Mouse (Mus musculus) hematopoietic stem cell, adult 5-6 weeks (primary cell): ENCODE results near the gene Snapin. TPM values are rescaled to one million over a fixed set of nuclear protein-coding genes. Genes with fewer than 3 reads are reported as not detected.

Source experiments
- ATAC-seq, 2 experiments: fragments of 125-278 bp in 1 of 2; replicated peaks in 1 of 2; 2 replicates each; pipeline ENCODE4 v1.8.0; 2016 to 2017; ENCODE audit warnings: inconsistent platforms in 2 of 2, mild to moderate bottlenecking in 2 of 2, moderate number of reproducible peaks in 2 of 2, low read depth in 1 of 2, moderate TSS enrichment in 1 of 2; ENCODE audit not compliant: low FRiP score in 2 of 2, poor library complexity in 2 of 2, severe bottlenecking in 2 of 2, insufficient read depth in 1 of 2, low TSS enrichment in 1 of 2
- total RNA-seq: library from RNA; stranded (forward); fragments of 172-1452, 232-1000 nt; gene quantifications from 2 replicates; pipeline ENCODE4 v1.2.3, GENCODE M21; 2017

Gene Snapin
- total RNA-seq, 1 experiment from 2014 or later = 52.2 TPM

DNA sequence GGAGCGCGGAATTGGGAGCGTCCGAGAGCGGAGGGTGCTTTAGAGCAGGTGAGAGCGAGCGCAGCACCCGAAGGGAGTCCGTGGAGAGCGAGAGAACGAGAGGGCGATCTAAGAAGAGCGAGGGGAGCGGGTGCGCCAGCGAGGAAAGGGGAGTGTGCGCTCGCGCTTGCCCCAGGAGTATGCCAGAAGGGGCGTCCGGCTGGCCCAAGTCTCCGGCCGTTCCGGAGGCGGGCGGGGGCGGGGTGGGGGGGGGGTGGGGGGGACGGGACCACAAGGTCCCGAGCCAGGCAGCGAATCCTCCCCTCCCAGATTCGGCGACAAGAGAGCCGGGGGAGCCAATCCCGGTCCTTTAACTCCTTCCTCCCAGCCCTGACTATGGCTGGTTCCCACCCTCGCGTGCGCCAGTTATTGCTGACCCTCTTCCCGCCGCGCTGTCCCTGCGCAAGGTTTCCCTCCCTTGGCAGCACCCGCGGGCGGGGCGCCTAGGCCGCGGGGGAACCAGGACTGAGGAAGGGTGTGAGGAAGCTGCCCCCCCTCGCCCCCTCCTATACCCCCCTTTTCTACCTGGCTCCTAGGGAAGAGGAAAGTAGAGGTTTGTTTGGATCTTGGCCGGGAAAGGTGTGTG, 25.0 kb downstream of the Snapin start, which contains the start of gene Npr1:
Npr1 (minus strand) TSS at position 181 of the 625 bp plus-strand sequence.
- peak; percentile 7 to 22; a peak in 1 of 4 replicates for ATAC-seq

DNA sequence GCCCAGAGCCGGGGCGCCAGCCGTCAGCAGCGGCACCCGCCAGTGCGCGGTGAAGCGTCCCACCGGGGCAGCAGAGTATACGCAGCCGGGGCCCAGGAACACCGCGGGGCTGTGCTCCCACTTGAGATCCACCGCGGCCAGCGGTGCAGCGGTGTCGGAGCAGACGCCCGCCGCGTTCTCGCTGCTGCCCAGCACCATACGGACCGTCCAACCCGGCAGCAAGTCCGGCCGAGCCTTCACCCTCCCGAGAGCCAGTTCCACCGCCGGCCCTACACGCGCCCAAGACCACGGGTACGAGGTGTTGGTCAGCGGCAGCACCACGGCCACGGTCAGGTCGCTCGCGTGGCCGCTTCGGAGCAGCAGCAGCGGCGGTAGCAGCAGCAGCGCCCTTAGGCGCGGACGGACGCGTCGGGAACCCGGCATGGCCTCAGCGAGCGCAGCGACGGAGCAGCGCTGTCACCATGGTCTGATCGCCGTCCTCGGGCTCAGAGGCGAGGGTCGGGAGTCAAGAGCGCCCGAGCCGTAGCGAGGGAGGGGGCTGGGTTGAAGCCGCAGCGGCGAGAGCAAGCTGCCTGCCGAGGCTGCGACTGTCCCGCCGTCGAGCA, 25.6 kb downstream of the Snapin start:
- ATAC-seq = peak in 1 of 2 experiments; percentile 22; a peak in 2 of 4 replicates

DNA sequence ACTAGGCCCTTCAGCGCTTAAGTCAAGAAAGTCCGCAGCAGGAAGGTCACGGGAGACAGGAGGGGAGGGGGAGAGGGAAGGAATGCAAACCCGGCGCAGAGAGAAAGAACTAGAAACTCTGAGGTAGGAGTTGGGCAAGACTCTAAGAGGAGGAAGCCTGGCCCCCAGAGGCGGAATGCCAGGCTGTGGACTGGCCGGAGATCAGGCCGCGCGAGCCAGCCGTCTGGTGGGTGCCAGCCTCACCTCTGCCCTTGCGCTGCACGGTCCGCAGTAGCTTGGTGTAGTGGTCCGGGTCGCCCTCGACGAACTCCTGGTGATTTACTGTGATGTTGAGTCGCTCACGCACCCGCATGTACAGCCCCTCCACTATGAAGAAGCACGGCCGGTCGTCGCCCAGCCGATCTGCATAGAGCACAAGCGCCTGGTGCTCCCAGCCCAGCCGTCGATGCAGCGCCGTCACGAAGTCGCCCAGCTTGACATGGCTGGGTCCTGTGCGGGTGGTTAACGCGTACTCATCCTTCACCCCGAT, 26.2 kb downstream of the Snapin start:
- peak in 1 of 2 experiments; percentile 16; a peak in 2 of 4 replicates for ATAC-seq

DNA sequence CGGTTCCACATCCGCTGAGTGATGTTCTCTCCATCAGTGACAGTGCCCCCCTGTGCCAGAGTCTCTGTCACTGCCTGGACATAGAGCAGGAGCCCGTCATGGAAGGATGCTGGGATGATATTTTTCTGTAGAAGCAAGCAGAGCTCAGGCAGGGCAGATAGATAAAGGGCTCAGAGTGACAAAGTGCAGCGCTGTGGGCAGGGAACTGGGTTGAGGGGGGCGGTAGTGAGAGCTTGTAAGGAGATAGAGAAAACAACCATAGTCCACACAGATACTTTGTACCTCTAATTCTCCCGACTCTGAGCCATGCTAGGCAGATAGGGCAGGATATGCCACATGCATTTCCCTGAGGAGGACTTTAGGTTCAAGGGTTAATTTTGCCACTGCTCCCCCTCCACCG, 28.3 kb downstream of the Snapin start:
- ATAC-seq = no peak

DNA sequence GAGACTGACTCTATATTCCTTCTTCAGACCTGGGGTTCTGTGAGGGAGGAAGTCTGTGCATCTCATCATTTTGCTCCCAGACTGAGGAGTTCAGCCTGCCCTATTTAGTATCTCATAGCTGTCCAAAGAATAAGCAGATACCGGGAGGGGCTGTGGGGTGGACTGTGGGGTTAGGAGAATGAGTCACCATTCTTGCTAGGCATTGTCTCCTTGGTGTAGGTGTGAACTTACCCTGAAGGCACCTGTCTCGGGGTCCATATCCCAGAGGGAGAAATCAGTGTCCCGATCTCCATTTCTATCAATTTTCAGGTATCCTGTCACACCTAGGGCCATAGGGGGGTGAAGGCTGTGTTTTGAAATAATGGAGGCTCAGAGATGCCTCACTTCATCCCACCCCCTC, 28.9 kb downstream of the Snapin start:
- ATAC-seq = no peak

DNA sequence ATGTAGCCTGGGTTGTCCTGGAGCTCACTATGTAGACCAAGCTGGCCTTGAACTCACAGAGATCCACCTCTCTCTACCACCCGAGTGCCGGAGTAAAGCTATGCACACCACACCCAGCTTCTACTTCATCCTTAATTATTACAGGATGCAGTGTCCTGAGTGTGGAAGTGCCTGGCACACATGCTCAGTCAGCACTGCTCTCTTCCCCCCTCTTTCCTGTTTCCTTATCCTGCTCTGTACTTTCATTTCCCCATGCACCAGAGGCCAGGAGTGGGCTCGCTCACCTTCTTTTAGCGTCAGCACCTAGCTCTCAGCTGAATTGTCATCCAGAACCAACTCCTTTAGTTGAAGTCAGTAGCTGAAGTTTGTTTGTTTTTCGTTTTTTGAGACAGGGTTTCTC, 30.5 kb downstream of the Snapin start:
- ATAC-seq = no peak

DNA sequence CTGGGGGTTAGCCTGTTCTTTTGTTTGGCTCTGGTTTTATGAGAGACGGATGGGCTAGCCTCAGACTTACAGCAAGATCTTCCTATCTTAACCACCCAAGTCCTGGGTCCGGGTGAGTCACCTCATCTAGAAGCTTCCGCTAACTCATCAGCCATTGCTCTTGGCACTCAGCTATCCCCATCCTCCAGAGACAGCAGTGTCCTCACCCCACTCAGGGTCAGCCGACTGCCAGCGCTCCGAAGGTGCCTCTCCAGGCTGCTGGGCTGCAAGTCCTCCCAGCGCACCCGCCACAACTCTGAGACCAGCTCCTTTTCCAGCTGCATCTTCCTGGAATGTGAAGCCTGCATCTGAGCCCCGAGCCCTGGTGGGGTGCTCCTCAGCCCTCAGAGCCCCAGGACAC, 31.1 kb downstream of the Snapin start:
- no peak for ATAC-seq

DNA sequence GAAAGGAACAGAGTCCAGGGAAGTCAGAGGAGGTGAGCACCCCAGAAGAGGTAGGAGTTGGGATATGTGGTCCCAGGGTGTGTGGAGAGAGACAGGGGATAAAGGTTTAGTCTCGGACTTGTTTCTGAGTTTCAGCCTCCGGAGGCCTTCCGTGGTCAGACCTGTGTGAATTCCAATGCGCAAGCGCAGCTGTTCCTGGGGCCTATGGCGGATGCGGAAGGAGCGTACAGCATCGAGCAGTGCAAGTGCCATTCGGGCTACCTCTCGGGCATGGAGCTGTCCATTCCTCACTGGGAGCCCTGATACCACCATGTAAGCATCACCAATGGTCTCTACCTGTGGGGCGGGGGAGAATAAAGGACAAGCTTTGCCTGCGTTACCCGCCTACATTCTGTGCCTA, 35.9 kb downstream of the Snapin start:
- ATAC-seq = no peak

DNA sequence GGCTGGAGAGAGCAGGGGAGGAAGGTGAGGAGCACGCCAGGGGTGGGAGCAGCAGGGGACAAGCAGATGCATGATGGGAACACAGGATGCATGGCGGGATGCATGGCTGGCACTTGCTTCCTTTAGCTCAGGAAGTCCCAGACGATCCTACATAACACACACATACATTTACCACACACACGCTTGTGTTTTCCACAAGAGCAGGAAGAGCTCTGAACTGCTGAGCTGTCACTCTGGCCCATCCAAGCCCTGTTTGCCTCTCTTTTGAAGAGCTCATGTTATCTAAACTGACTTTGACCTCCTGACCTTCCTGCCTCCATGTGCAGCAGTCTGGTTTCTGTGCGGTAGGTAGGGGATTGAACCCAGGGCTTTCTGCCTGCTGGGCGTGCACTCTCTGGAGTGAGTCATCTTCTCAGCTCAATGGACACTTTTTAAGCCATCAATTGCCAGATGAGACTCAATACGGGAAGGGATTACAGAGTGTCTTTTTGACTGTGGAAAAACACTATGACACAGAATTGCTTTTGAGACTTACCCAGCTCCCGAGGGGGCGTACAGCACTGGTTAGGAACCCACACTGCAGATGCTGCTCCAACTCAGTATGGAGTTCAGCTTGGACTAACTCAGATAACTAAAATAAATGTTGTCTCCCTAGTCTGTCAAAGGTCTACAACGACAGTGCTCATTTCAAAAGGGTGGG, 39.3 kb downstream of the Snapin start:
- no peak for ATAC-seq

DNA sequence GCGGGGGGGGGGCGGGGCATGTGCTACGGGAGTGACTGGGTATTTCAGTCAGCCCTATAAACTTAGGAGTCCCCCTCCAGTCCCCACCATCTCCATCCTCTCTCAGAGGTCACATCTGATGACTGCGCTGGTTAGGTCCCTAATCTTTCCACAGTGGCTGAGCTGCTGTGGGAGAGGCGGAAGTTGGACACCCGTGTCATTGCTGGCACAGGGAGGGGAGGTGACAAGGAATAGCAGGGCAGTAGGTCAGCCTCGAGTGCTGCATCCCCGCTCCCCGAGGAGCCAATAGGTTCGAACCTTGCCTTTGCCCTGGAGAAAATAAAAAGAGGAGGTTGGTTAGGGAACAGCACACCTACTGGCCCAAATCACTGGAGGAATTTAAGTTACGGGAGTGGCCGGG, 40.0 kb downstream of the Snapin start:
- ATAC-seq = no peak

DNA sequence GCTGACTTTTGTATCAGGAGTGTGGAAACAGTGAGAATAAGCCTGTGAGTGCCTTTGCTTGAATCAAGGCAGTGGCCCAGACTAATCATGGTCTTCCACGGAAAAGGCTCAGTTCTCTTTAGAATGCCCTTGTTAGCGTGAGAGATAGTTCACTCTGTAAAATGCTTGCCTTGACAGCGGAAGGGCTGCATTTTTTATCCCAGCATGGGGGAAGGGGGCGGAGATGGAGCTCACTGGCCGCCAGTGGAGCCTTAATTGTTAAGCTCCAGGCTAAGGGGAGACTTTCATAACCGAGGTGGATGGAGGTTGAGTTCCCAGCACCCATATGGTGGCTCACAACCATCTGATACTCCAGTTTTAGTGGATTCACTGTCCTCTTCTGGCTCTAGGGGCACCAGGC, 42.2 kb downstream of the Snapin start:
- no peak for ATAC-seq

DNA sequence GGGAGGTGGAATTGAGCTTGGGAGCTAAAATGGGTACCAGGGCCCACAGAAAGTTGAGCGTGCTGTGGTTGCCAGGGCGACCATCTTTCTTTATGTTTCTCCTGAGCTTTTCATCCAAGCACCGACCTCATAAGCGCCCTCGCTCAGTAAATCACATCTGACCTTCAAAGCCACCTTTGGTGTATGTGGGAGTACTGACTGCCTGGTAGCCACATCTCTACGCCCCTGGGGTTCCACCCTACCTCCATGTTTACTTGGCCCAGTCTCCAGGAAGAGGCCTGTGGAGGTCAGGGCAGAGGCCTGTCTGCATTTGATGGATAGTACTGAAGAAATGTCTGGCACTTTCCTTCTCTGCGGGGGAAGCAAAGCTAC, 43.7 kb downstream of the Snapin start:
- 0 out of 4 replicates have a peak, but pooled peaks of 1 of the 2 experiments have one; percentile 8 for ATAC-seq

DNA sequence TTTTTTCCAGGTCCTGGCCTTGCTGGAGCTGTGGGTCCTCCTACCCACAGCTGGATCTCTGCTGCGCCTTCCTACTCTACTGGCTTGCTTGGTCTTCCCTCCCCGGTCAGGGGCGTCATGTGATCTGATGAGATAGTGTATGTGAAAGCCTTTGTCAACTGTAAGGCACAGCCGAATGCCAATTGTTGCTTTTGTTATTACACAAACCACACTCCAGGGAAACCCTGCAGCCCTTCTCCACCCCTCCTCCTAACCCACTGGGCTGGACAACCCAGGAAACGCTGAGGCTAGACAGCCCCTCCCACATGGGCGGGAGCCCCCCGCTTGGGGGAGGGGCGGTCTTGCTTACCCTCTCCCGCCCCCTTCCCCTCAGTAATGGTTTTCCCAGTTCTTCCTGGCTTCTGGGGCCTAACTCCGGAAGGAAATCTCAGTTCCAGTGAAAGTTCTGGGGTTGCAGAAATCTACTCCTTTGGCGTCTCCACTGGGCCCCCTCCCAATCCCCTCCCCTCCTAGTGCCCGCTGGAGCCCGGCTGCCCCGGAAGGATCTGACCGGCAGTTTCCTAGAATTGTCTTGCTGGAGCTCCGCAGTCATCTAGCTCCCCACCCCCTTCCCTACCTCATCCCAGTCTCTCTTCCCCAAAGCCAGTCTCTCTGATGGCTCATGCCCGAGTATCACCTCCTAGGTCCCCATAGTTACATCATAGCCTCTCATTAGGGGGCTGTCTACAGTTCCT, 44.3 kb downstream of the Snapin start:
- peak; percentile 83 to 87 for ATAC-seq

DNA sequence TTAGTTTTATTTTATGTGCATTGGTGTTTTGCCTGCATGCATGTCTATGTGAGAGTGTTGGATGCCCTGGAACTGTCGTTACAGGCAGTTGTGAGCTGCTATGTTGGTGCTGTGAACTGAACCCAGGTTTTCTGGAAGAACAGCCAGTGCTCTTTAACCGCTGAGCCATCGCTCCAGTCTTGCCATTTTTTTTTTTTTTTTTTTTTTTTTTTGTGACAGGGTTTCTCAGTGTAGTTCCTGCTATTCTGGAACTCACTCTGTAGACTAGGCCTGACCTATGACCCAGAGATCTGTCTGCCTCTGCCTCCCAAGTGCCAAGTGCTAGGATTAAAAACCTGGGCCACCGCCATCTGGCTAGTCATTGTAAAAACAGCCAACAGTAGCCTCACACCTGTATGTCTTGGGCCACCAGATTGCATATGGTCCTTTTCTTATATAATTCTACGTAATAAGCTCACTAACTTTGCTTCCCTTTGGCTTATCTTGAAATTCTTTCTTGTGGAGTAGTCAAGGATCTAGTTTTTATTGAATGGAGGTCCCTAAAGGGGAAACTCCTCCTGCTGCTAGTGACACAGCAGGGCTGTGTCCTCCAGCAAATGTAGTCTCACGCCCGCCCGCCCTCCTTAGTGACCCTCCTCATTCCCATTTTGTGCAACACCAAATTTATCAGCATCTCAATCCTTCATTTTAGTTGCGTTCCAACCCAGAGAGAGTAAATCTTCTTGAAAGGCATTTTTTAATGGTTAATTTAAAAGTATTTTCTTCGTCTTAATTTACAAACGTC, 45.2 kb downstream of the Snapin start:
- no peak for ATAC-seq

DNA sequence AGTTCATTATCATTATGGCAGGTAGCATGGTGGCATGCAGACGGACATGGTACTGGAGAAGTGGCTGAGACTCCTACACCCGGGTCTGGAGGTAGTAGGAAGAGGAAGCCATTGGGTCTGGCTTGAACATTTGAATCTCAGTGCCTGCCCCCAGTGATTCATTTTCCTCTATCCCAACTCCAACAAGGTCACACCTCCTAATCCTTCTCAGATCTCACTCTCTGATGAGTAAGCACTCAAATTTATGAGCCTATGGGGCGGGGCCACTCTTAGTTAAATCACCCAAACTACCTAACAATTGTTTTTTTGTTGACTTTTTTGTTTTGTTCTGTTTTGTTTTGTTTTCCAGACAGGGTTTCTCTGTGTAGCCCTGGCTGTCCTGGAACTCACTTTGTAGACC, 46.9 kb downstream of the Snapin start:
- ATAC-seq = no peak

DNA sequence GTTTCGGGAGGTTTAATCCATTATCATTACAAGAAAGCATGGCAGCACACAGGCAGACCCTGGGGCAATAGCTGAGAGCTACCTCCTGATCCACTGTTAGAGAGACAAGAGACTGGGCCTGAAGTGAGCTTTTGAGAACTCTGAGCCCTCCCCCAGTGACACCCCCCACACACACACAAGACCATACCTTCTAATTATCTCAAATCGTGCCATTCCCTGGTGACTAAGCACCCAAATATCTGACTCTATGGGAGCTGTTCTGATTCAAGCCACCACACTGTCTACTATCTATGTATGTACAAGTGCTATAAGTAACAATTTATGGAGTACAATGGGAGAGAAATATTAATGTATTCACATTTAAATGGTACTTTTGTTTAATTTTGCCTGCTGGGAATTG, 50.1 kb downstream of the Snapin start:
- ATAC-seq = no peak
